Mouse (Mus musculus) spleen, adult 2 months (tissue): ENCODE measurements around the gene Limch1.

Source experiments
- CTCF ChIP-seq: fragments of 200-500 bp; IDR thresholded peaks from 2 replicates; pipeline ENCODE4 v1.5.1; 2011; ENCODE audit warnings: mild to moderate bottlenecking, inconsistent platforms; ENCODE audit not compliant: insufficient read depth, insufficient read length, insufficient replicate concordance; ENCODE audit errors: extremely low read depth
- POLR2A ChIP-seq: fragments of 200-500 bp; IDR thresholded peaks from 2 replicates; pipeline ENCODE4 v1.6.1; 2011; ENCODE audit warnings: low read depth, low read length, inconsistent platforms

- TF ChIP-seq CTCF (no peak), POLR2A (no peak)
These were observed 70.2 kb downstream of the Limch1 start for GRCm38 (mm10) chr5:66815877-66816276.
